Mouse (Mus musculus): ENCODE results near the gene Hdc.

- TF ChIP-seq CTCF (IDR thresholded peaks at IDR 0.05; ENCODE audit: low read depth, low read length) (no peak), POLR2A (IDR thresholded peaks at IDR 0.05; ENCODE audit: extremely low read depth, insufficient read depth, low read length) (no peak)
These were observed 3.7 kb downstream of the Hdc start for GRCm38 (mm10) chr2:126615355-126615754.
